Mouse (Mus musculus) heart, postnatal 0 days (tissue): ENCODE data around the gene Csrnp2. TPM values are rescaled to one million over a fixed set of nuclear protein-coding genes. Genes with fewer than 3 reads are reported as not detected.

Source experiments
- ATAC-seq: fragments of 200-750 bp; cut with Nextera tagmentation; 2 replicates; pipeline ENCODE4 v1.8.0; 2017; ENCODE audit warnings: low read depth, moderate number of reproducible peaks, moderate library complexity; ENCODE audit not compliant: insufficient read depth
- DNase-seq: peaks from one replicate; pipeline ENCODE4 v3.0.0-alpha.2; 2016; ENCODE audit warnings: low spot score
- H3K27ac ChIP-seq: fragments of 300-500 bp; sonication (generic); 2 replicates; pipeline ENCODE4 v1.5.1; 2014; ENCODE audit warnings: low read depth, mild to moderate bottlenecking
- H3K27me3 ChIP-seq: fragments of 300-500 bp; sonication (generic); 2 replicates; pipeline ENCODE4 v1.6.1; 2014; ENCODE audit warnings: low read length, mixed read lengths; ENCODE audit not compliant: control insufficient read depth, insufficient read depth
- H3K36me3 ChIP-seq: fragments of 300-500 bp; sonication (generic); replicated peaks from 2 replicates; pipeline ENCODE4 v1.6.1; 2014; ENCODE audit warnings: low read length, mixed read lengths; ENCODE audit not compliant: control insufficient read depth, insufficient read depth
- H3K4me1 ChIP-seq: fragments of 300-500 bp; sonication (generic); 2 replicates; pipeline ENCODE4 v1.6.1; 2014; ENCODE audit warnings: antibody characterized with exemption; ENCODE audit not compliant: control insufficient read depth, insufficient read depth
- H3K4me2 ChIP-seq: fragments of 300-500 bp; sonication (generic); 2 replicates; pipeline ENCODE4 v1.6.1; 2014; ENCODE audit warnings: low read depth, mild to moderate bottlenecking, low read length, moderate library complexity
- H3K4me3 ChIP-seq: fragments of 300-500 bp; sonication (generic); 2 replicates; pipeline ENCODE4 v1.5.1; 2014; ENCODE audit warnings: low read depth, low read length
- H3K9ac ChIP-seq: fragments of 300-500 bp; sonication (generic); replicated peaks from 2 replicates; pipeline ENCODE4 v1.6.1; 2014; ENCODE audit warnings: low read depth, low read length, mixed read lengths
- H3K9me3 ChIP-seq: fragments of 300-500 bp; sonication (generic); replicated peaks from 2 replicates; pipeline ENCODE4 v1.6.1; 2016; ENCODE audit warnings: low read length; ENCODE audit not compliant: control insufficient read depth
- CTCF ChIP-seq: IDR thresholded peaks from 2 replicates; pipeline ENCODE4 v1.5.1; 2016; ENCODE audit warnings: antibody characterized with exemption, control low read depth, low read depth
- EP300 ChIP-seq: IDR thresholded peaks from 2 replicates; pipeline ENCODE4 v1.6.1; 2016; ENCODE audit warnings: antibody characterized with exemption, low read depth
- WGBS: fragments of 180-500 bp; shearing (Covaris S2); extraction: QIAGEN DNeasy Blood & Tissue Kit; methylation state at CpG from one replicate; pipeline ENCODE4 v1.1.7; 2014; 5-methylcytosine and 5-hydroxymethylcytosine counted together
- polyA plus RNA-seq: library from polyadenylated mRNA; unstranded; fragments of >200 nt; fragmentation: Nextera tagmentation; extraction: Ambion mirVana; gene quantifications from 2 replicates; pipeline ENCODE4 v1.2.1, GENCODE M21; 2015
- total RNA-seq: library from RNA; depleted of rRNA; stranded (reverse); fragments of >200 nt; gene quantifications from 2 replicates; pipeline ENCODE4 v1.2.3, GENCODE M21; 2014; ENCODE audit warnings: low replicate concordance

The Csrnp2 gene
- total and polyA plus RNA-seq, 2 experiments from 2014 or later: 5.0 to 6.0 TPM

DNA sequence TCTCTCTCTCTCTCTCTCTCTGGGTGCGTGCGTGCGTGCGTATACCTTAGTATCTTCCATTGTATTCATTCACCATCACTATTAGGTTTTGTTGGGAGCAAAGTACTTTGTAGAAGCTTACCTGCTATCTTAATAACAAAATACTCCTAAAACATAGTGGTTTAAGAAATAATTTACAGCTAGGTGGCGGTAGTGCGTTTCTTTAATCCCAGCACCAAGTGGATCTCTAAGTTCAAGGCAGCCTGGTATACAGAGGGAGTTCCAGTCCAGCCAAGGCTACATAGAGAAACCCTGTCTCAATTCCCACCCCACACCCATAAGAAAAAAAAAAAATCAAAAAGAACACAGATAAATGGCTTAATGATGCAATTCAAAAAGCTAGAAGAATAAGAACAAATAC, 42.6 kb upstream of the Csrnp2 start:
- TF ChIP-seq EP300 (no peak), CTCF (peak; percentile 52)
- ATAC-seq: 0 out of 2 replicates have a peak, but pooled peaks have one; percentile 47

DNA sequence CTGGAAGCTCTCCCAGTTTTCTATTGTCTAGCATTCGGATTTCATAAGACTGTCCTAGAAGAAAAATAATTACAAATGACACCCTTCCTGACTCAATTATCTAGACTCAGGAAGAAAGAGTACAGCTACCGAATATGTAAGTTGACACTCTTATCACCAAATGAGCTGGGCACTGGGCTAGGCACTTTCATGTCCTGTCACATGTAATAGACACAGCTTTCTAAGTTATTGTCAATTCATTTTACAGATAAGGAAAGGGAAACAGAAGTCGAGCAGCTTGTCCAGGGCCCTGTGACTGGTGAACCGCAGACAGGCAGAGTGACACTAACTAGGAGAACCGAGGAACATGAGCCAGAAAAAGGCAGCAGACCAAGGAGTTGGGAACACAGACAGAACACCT, 32.6 kb upstream of the Csrnp2 start:
- no peak overlapping the region; the same call in 1 of the 2 replicates for H3K27ac ChIP-seq
- H3K27me3 ChIP-seq: no peaks in the 10 kb centered on the region
- no peak overlapping the region for H3K4me2 ChIP-seq
- H3K36me3 ChIP-seq: peaks cover 7% of the 10 kb centered on the region
- no peaks in the 10 kb centered on the region for H3K4me1 ChIP-seq
- H3K9me3 ChIP-seq: no peaks in the 10 kb centered on the region
- WGBS: 22% methylated on average over 5 of the region's 5 CpGs
- TF ChIP-seq CTCF: no peak
- no peak overlapping the region for H3K9ac ChIP-seq
- peak; percentile 11 for DNase-seq
- ATAC-seq: no peak
- H3K4me3 ChIP-seq: no peak overlapping the region

More for the DNA sequence above, 42.6 kb upstream of the Csrnp2 start:
- no peaks in the 10 kb centered on the region for H3K9me3 ChIP-seq
- H3K27ac ChIP-seq: no peak overlapping the region
- no peaks in the 10 kb centered on the region for H3K36me3 ChIP-seq
- 90% methylated on average over 6 of the region's 6 CpGs for WGBS
- no peaks in the 10 kb centered on the region for H3K4me1 ChIP-seq
- H3K4me3 ChIP-seq: no peak overlapping the region
- H3K4me2 ChIP-seq: no peak overlapping the region
- H3K27me3 ChIP-seq: no peaks in the 10 kb centered on the region
- H3K9ac ChIP-seq: no peak overlapping the region
- peak; percentile 65 for DNase-seq

DNA sequence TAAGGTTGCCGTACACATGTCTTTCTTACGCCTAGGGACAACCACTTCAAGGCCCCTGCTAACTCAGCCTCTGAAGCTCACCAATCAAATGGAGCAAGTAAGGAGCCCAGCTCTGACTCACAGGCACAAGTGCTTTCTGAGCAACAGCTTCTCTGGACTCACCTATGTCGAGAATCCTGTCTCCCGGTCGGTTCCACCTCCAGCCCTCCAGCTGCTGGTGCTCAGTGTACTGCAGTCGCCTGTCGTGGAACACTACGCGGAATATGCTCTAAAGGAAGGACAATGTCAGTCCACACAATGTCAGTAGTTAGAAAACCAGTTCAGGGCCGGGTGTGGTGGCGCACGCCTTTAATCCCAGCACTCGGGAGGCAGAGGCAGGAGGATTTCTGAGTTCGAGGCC, 30.1 kb upstream of the Csrnp2 start:
- DNase-seq (no peak), ATAC-seq (no peak)
- TF ChIP-seq CTCF (no peak), EP300 (no peak)
- Histone ChIP-seq H3K9ac (no peak overlapping the region), H3K4me2 (no peak overlapping the region), H3K9me3 (no peaks in the 10 kb centered on the region), H3K27me3 (no peaks in the 10 kb centered on the region), H3K4me3 (no peak overlapping the region), H3K27ac (no peak overlapping the region), H3K4me1 (no peaks in the 10 kb centered on the region), H3K36me3 (peaks cover 22% of the 10 kb centered on the region)
- 94% methylated on average over 14 of the region's 14 CpGs for whole genome bisulfite sequencing

DNA sequence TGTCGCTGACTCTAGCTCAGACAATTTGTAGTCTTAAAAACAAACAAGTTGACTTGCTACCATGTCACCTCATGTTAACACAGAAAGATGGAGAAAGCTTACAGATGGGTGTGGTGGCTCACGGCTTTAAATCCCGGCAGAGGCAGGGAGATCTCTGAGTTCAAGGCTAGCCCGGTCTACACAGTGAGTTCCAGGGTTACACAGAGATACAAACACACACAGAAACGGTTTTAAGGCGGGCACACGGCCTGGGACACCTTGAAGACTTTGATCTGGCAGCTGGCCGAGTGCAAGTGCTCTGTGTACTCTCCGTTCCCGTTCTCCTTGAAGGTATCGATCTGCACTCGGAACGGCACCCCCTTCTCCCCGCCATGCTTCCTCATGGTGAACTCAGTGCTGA, 25.0 kb upstream of the Csrnp2 start:
- ATAC-seq (no peak), DNase-seq (no peak)
- TF ChIP-seq EP300 (no peak), CTCF (no peak)
- Histone ChIP-seq H3K4me3 (no peak overlapping the region), H3K9ac (no peak overlapping the region), H3K27me3 (no peaks in the 10 kb centered on the region), H3K36me3 (peaks cover 40% of the 10 kb centered on the region), H3K27ac (no peak overlapping the region), H3K4me2 (no peak overlapping the region), H3K9me3 (no peaks in the 10 kb centered on the region), H3K4me1 (no peaks in the 10 kb centered on the region)
- 92% methylated on average over 14 of the region's 14 CpGs for WGBS

DNA sequence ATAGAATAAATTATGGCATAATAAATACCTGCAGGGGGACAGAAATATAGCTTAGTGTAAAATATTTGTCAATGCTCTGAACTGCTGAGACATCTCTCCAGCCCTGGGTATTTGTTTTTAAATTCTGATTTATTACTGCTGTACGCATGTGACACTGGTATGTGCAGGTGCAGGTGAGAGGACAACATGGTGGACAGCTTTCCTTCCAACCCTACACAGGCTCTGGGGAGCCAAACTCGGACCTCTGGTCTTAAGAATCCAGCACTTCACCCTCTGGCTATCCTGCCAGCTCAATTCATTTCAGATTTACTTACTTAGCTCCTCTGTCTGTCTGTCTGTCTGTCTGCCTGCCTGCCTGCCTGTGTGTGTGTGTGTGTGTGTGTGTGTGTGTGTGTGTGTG, 19.8 kb upstream of the Csrnp2 start:
- no peaks in the 10 kb centered on the region for H3K4me1 ChIP-seq
- DNase-seq (no peak), ATAC-seq (no peak)
- H3K4me2 ChIP-seq: no peak overlapping the region
- H3K27ac ChIP-seq: no peak overlapping the region
- WGBS: 87% methylated on average over 2 of the region's 2 CpGs
- no peak overlapping the region for H3K9ac ChIP-seq
- H3K27me3 ChIP-seq: no peaks in the 10 kb centered on the region
- no peaks in the 10 kb centered on the region for H3K9me3 ChIP-seq
- H3K36me3 ChIP-seq: peaks cover 57% of the 10 kb centered on the region
- H3K4me3 ChIP-seq: no peak overlapping the region
- TF ChIP-seq CTCF: no peak
- TF ChIP-seq EP300: no peak

DNA sequence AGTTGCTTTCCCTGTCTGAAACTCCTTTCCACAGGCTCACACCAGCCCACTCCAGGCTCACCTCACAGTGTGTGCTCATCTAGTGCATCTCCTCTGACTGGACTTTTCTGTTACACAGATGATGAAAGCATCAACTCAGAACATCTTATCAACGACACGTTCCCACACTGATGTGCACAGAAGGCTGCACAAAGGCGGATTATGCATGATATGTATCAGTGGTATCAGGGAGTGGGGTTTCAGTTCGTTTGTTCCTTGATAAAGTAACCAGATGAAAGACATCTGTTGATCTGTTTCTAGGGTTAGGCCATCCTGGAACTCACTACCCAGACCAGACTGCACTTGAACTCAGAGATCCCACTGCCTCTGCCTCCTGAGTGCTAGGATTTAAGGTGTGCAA, 18.1 kb upstream of the Csrnp2 start:
- Histone ChIP-seq H3K27ac (no peak overlapping the region), H3K4me1 (no peaks in the 10 kb centered on the region), H3K4me2 (no peak overlapping the region), H3K36me3 (peaks cover 56% of the 10 kb centered on the region), H3K9me3 (no peaks in the 10 kb centered on the region), H3K27me3 (no peaks in the 10 kb centered on the region), H3K4me3 (no peak overlapping the region), H3K9ac (no peak overlapping the region)
- WGBS: 55% methylated on average over 4 of the region's 4 CpGs
- TF ChIP-seq EP300 (no peak), CTCF (no peak)
- ATAC-seq: no peak
- DNase-seq: no peak
